Mouse (Mus musculus) gastrocnemius, postnatal 14 days (tissue): ENCODE results near the gene Wdr82. TPM values are rescaled to one million over a fixed set of nuclear protein-coding genes. Genes with fewer than 3 reads are reported as not detected.

Experiments used
- DNase-seq: peaks from one replicate; pipeline ENCODE4 v3.0.0; 2021; ENCODE audit warnings: mixed read lengths
- intact Hi-C: fragments of 180-260 bp; cut with DNase I; formaldehyde crosslinking; loops from one replicate; pipeline ENCODE4 v1.15.1; 2025; ENCODE audit warnings: low total_unique reads
- microRNA-seq, 2 experiments: library from miRNA; unstranded; fragments of <30 nt; microRNA quantifications; one replicate each; pipeline ENCODE4 v1.2.0; 2021
- total RNA-seq, 2 experiments: library from RNA; stranded (reverse); gene quantifications; 2 replicates each; pipeline ENCODE4 v1.2.3; 2021

Gene Wdr82
- total RNA-seq, 2 experiments from 2014 or later = 23.4 to 27.4 TPM

DNA sequence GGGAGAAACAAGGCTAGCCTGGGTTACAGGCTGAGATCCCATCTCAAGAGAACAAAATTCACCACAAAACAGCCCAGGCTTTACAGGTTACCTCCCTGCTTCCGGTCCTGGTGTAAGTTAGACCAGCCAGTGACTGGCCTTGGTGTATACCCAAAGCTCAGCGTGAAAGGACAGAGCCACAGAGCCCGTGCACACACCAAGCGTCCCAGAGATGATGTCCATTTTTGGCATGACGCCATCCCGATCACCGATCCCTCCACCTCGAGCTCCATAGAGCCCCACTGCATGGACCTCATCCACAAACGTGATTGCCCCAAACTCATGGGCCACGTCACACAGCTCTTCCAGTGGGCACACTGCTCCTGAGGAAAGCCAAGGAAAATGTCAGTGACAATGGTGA lies 67.2 kb downstream of the Wdr82 start:
- DNase-seq = no peak
- intact Hi-C loops = no loop called here

Small RNA genes within 50 kb of the gene (microRNA-seq; reads per million reads assigned to microRNA genes)
- gene Mir135a-1 (0 to 0.32 reads per million in 2 experiments), gene Mirlet7g (58,654 to 65,596 reads per million in 2 experiments)

Other genes with a start within 250 kb of the Wdr82 start
- under 1 TPM; 0.44 to 0.82 TPM for gene Col6a5, start 210.3 kb upstream of the Wdr82 start, total RNA-seq
- under 1 TPM; 0.07 to 0.08 TPM for gene Col6a4, start 74.1 kb upstream of the Wdr82 start, total RNA-seq
- 1 to 10 TPM; 1.3 to 1.6 TPM for gene Glyctk, start 12.8 kb upstream of the Wdr82 start, total RNA-seq
- 1 to 10 TPM; 5.1 to 5.5 TPM for gene Ppm1m, start 28.8 kb downstream of the Wdr82 start, total RNA-seq
- gene Twf2, start 32.2 kb downstream of the Wdr82 start, total RNA-seq = 10 to 100 TPM; 68.8 to 69.3 TPM
- gene Tlr9, start 51.7 kb downstream of the Wdr82 start, total RNA-seq = under 1 TPM; 0.42 to 0.43 TPM
- 100 to 1,000 TPM; 189 to 234 TPM for gene Alas1, start 77.7 kb downstream of the Wdr82 start, total RNA-seq
- 1 to 10 TPM; 1.8 to 2.5 TPM for gene Poc1a, start 110.1 kb downstream of the Wdr82 start, total RNA-seq
- 10 to 100 TPM; 13.9 to 17.6 TPM for gene Dusp7, start 197.7 kb downstream of the Wdr82 start, total RNA-seq